ENCODE assay signal across 18 mouse cellular contexts in genomic region chr3:21494904-21495303, GRCm38 (mm10).
DNase-seq lines count a peak whose midpoint lies in the region; ATAC-seq and TF ChIP-seq lines count a peak whose summit lies in the region.
"Had no signal": no experiment of that assay in that cellular context is flagged by ENCODE, and none has a peak within 500 bp of the region (broad histone marks: within the 10 kb centered on the region; RNA-seq: fewer than 3 reads in every experiment).

No protein-coding gene starts in this region.

- no peak for TF ChIP-seq CTCF in gastrocnemius, adult 2 months (IDR thresholded peaks at IDR 0.05)

- H3K27ac ChIP-seq in gastrocnemius, adult 2 months, result peak overlapping the region; percentile 58
- H3K27ac ChIP-seq: heart, embryonic 13.5 days; limb, embryonic 13.5 days; neural tube, embryonic 13.5 days had no signal

- DNase-seq in gastrocnemius, adult 2 months, result no peak
- DNase-seq in gastrocnemius, postnatal 4 days (ENCODE audit: low spot score in 2 of 2), result no peak
- peak; percentile 18 to 29 for DNase-seq in layer of hippocampus, postnatal 14 days (ENCODE audit: low spot score in 2 of 2)
- no peak for DNase-seq in layer of hippocampus, adult 9-10 months (ENCODE audit: low spot score)
- peak; percentile 22 for DNase-seq in thymus, postnatal 4 days
- no peak for DNase-seq in thymus, postnatal 25 days
- DNase-seq in T-cell, adult 2 months (ENCODE audit: low spot score), result no peak
- DNase-seq: adrenal gland, adult 2 months; cerebellum, adult 9-11 months; gastrocnemius, postnatal 25 days; heart, postnatal 4 days; lung, postnatal 36 days had no signal

- ATAC-seq in monocyte, adult 5-6 weeks (replicated peaks; ENCODE audit: insufficient number of reproducible peaks, low FRiP score, low TSS enrichment, poor library complexity, severe bottlenecking), result no peak
- ATAC-seq: intestine, embryonic 16.5 days had no signal

- intact Hi-C loops in gastrocnemius, adult 2 months (cut with DNase I), result loop anchor here (5.0 kb wide), 1 partner anchor 442 kb away; no protein-coding TSS in a partner anchor

- no peak overlapping the region for H3K4me3 ChIP-seq in gastrocnemius, adult 2 months
- H3K4me3 ChIP-seq: erythroblast, embryonic 14.5 days; heart, embryonic 13.5 days; limb, embryonic 13.5 days; neural tube, embryonic 13.5 days had no signal

Comparison
In these comparisons a context has a peak if more than half of its experiments do, and no peak if none do; other contexts are left out.
1. DNase-seq: peak in layer of hippocampus, postnatal 14 days (2 of 2) and thymus, postnatal 4 days (single experiment); none in gastrocnemius, adult 2 months (single experiment), gastrocnemius, postnatal 4 days (0 of 2), layer of hippocampus, adult 9-10 months (single experiment), thymus, postnatal 25 days (single experiment) and T-cell, adult 2 months (single experiment).